Mouse (Mus musculus): ENCODE data around the gene Ankrd28. TPM values are rescaled to one million over a fixed set of nuclear protein-coding genes. Genes with fewer than 3 reads are reported as not detected.

Gene Ankrd28
- polyA plus RNA-seq, 1 experiment from 2014 or later = 7.5 TPM

DNA sequence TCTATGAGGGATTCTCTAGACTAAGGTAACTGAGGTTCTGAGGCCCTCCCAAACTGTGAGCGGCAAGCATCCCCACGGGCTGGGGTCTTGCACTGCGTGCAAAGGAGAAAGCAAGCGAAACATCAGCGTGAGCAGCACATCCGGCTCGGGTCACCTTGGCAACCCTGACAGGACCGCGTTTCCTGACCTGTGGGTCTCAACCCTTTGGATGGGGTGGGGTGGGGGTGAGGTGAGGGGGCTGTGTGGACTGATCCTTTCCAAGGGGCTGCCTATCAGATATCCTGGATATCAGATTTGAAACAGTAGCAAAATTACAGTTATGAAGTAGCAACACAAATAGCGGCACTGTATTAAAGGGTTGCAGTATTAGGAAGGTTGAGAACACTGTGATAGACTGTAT lies 31.5 kb downstream of the Ankrd28 start:
- Histone ChIP-seq H3K4me2 (replicated peaks; ENCODE audit: low read depth, low read length) (no peak overlapping the region), H3K4me3 (ENCODE audit: low read length) (no peak overlapping the region), H3K9me3 (ENCODE audit: low read length) (no peaks in the 10 kb centered on the region), H3K27me3 (ENCODE audit: insufficient read depth, low read length) (no peaks in the 10 kb centered on the region), H3K4me1 (ENCODE audit: insufficient read depth, low read length) (peaks cover 4% of the 10 kb centered on the region; the same call in 1 of the 2 replicates), H3K9ac (replicated peaks; ENCODE audit: low read length) (no peak overlapping the region), H3K36me3 (ENCODE audit: insufficient read depth, low read length) (no peaks in the 10 kb centered on the region), H3K27ac (ENCODE audit: low read length) (no peak overlapping the region)
- WGBS = 53% methylated on average over 10 of the region's 10 CpGs
- ATAC-seq (ENCODE audit: low FRiP score, low TSS enrichment) = no peak

DNA sequence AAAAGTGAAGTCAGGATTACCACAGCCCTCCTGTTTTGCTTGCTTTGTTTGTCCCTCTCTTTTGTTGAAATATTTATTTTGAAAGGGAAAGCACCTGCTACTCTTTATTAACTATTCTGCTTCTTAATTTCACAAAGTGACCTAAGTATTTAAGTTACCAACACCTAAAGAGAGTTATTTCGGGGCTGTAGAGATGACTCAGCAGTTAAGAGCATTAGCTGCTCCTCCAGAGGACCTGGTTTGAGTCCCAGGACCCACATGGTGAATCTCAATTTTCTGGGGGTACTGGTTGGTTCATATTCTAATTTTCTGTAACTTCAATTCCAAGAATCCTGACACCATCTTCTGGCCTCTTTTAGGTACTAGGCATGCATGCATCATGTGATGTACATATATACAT lies 34.9 kb downstream of the Ankrd28 start:
- no peak for ATAC-seq (ENCODE audit: low FRiP score, low TSS enrichment)
- H3K9me3 ChIP-seq (ENCODE audit: low read length) = no peaks in the 10 kb centered on the region
- 49% methylated on average over 1 of the region's 1 CpGs for WGBS

DNA sequence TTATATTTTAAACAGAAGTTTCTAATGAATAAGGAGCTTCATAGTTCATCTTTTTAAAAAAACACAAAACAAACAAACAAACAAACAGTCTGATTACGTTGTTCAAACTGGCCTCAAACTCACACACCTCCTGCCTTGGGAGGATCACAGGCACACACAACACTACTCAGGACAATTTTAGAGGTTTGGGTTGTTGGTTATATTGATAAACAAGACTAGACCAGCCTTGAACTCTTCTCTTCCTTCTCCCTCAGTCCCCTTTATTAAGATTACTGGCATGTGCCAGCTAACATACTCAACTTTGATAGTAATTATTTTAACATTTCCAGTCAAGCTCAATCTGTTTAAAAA lies 35.7 kb downstream of the Ankrd28 start:
- WGBS = 23% methylated on average over 1 of the region's 1 CpGs
- H3K36me3 ChIP-seq (ENCODE audit: insufficient read depth, low read length) = no peaks in the 10 kb centered on the region
- H3K9ac ChIP-seq (replicated peaks; ENCODE audit: low read length) = no peak overlapping the region
- ATAC-seq (ENCODE audit: low FRiP score, low TSS enrichment) = no peak
- H3K27me3 ChIP-seq (ENCODE audit: insufficient read depth, low read length) = no peaks in the 10 kb centered on the region
- peaks cover 4% of the 10 kb centered on the region; the same call in 1 of the 2 replicates for H3K4me1 ChIP-seq (ENCODE audit: insufficient read depth, low read length)
- H3K9me3 ChIP-seq (ENCODE audit: low read length) = no peaks in the 10 kb centered on the region
- H3K4me2 ChIP-seq (replicated peaks; ENCODE audit: low read depth, low read length) = no peak overlapping the region
- no peak overlapping the region for H3K27ac ChIP-seq (ENCODE audit: low read length)
- no peak overlapping the region for H3K4me3 ChIP-seq (ENCODE audit: low read length)

More for the DNA sequence above, 34.9 kb downstream of the Ankrd28 start:
- H3K4me1 ChIP-seq (ENCODE audit: insufficient read depth, low read length) = peaks cover 4% of the 10 kb centered on the region; the same call in 1 of the 2 replicates
- no peak overlapping the region for H3K4me2 ChIP-seq (replicated peaks; ENCODE audit: low read depth, low read length)
- H3K27ac ChIP-seq (ENCODE audit: low read length) = no peak overlapping the region
- no peaks in the 10 kb centered on the region for H3K27me3 ChIP-seq (ENCODE audit: insufficient read depth, low read length)
- no peak overlapping the region for H3K4me3 ChIP-seq (ENCODE audit: low read length)
- no peaks in the 10 kb centered on the region for H3K36me3 ChIP-seq (ENCODE audit: insufficient read depth, low read length)
- no peak overlapping the region for H3K9ac ChIP-seq (replicated peaks; ENCODE audit: low read length)

DNA sequence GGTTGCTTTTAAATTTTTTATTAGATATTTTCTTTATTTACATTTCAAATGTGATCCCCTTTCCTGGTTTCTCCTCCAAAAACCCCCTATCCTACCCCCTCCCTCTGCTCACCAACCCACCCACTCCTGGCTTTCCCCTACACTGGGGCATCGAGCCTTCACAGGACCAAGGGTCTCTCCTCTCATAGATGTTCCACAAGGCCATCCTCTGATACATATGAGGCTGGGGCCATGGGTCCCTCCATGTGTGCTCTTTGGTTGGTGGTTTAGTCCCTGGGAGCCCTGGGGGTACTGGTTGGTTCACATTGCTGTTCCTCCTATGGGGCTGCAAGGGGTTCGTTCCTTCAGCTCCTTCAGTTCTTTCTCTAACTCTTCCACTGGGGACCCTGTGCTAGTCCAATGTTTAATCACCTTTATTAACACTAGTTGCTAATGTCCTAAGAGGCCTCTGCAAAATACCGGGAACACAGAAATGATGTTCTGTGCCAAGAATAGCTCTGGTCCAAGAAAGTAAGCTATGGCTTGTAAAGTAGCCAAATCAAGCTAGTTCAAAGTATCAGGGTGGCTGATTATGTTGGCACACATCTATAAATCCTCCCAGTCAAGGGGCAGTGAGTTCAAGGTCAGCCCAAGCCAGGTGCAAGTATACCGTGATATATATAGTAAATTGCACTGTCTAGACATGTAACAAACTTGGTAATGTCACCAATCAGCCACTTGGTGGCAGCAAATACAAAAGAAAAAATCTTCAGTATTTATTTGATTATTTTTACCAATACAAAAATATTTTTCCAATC lies 36.3 kb downstream of the Ankrd28 start:
- H3K4me2 ChIP-seq (replicated peaks; ENCODE audit: low read depth, low read length) = no peak overlapping the region
- no peak overlapping the region for H3K27ac ChIP-seq (ENCODE audit: low read length)
- H3K9ac ChIP-seq (replicated peaks; ENCODE audit: low read length) = no peak overlapping the region
- WGBS = 62% methylated on average over 4 of the region's 4 CpGs
- H3K27me3 ChIP-seq (ENCODE audit: insufficient read depth, low read length) = no peaks in the 10 kb centered on the region
- no peak overlapping the region for H3K4me3 ChIP-seq (ENCODE audit: low read length)
- no peaks in the 10 kb centered on the region for H3K9me3 ChIP-seq (ENCODE audit: low read length)
- ATAC-seq (ENCODE audit: low FRiP score, low TSS enrichment) = peak; percentile 78; the same call in 1 of the 2 replicates
- H3K36me3 ChIP-seq (ENCODE audit: insufficient read depth, low read length) = no peaks in the 10 kb centered on the region
- H3K4me1 ChIP-seq (ENCODE audit: insufficient read depth, low read length) = peaks cover 4% of the 10 kb centered on the region; the same call in 1 of the 2 replicates

DNA sequence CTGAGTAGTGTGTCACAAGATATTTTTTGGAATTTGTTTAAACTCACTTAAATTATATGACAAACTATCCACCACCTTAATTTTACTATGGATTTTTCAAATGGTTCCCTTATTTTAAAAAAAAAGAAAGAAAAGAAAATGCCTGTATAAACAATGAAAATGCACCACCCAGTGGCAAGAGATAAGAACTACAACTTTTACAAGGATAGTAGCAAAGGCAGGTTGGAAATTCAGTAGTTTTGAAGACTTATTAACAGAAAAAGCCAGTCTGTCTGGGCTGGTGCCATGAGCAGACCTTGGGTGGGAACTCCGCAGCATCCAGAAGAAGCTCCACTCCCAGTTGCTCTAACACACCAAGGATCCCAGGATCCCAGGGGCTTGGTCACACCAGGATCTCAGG lies 39.7 kb downstream of the Ankrd28 start:
- no peak overlapping the region for H3K4me3 ChIP-seq (ENCODE audit: low read length)
- H3K27ac ChIP-seq (ENCODE audit: low read length) = no peak overlapping the region
- H3K36me3 ChIP-seq (ENCODE audit: insufficient read depth, low read length) = no peaks in the 10 kb centered on the region
- H3K4me1 ChIP-seq (ENCODE audit: insufficient read depth, low read length) = 0 out of 2 replicates have a peak, but pooled peaks cover 4% of the 10 kb centered on the region
- H3K4me2 ChIP-seq (replicated peaks; ENCODE audit: low read depth, low read length) = no peak overlapping the region
- WGBS = 57% methylated on average over 1 of the region's 1 CpGs
- ATAC-seq (ENCODE audit: low FRiP score, low TSS enrichment) = no peak
- no peaks in the 10 kb centered on the region for H3K9me3 ChIP-seq (ENCODE audit: low read length)
- H3K9ac ChIP-seq (replicated peaks; ENCODE audit: low read length) = no peak overlapping the region
- H3K27me3 ChIP-seq (ENCODE audit: insufficient read depth, low read length) = no peaks in the 10 kb centered on the region

DNA sequence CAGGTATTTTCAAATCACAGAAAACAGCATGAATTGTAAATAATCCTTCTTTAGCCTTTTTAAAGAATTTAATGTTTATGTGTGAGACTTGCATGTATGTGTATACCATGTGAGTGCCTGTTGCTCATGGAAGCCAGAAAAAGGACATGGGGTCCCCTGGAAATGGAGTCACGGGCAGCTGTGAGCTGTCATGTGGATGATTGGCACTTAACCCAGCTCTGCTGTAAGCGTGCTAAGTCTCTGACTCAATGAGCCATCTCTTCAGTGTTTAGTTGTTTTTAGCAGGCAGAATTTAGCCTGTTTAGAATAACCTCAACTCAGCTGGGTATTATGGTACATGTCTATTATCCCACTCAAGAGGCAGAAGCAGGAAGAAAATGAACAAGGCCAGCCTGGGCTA lies 43.5 kb downstream of the Ankrd28 start:
- no peak overlapping the region for H3K4me3 ChIP-seq (ENCODE audit: low read length)
- no peaks in the 10 kb centered on the region for H3K9me3 ChIP-seq (ENCODE audit: low read length)
- peaks cover 7% of the 10 kb centered on the region; the same call in 1 of the 2 replicates for H3K4me1 ChIP-seq (ENCODE audit: insufficient read depth, low read length)
- no peak overlapping the region for H3K4me2 ChIP-seq (replicated peaks; ENCODE audit: low read depth, low read length)
- ATAC-seq (ENCODE audit: low FRiP score, low TSS enrichment) = no peak
- no peaks in the 10 kb centered on the region for H3K36me3 ChIP-seq (ENCODE audit: insufficient read depth, low read length)
- H3K27ac ChIP-seq (ENCODE audit: low read length) = no peak overlapping the region
- no peak overlapping the region for H3K9ac ChIP-seq (replicated peaks; ENCODE audit: low read length)
- no peaks in the 10 kb centered on the region for H3K27me3 ChIP-seq (ENCODE audit: insufficient read depth, low read length)
- WGBS = 48% methylated on average over 2 of the region's 2 CpGs

DNA sequence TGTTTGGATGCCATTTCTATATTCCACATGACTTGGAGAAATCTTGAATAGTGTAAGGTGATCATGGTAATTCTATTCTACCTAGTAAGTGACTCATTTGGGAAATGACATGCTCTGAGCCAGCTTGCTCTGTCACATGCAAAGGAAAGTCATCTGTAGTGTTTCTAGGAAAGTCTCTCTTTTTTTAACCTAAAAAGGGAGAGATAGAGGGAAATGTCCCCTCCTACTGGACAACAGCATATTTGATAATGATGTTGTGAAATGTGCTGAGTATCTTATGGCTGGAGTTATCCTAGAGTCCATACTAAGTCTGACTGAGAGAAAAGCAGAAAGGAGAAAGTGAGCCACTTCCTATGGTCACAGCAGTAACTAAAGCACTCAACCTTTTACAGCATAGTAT lies 44.8 kb downstream of the Ankrd28 start:
- ATAC-seq (ENCODE audit: low FRiP score, low TSS enrichment) = no peak
- Histone ChIP-seq H3K4me2 (replicated peaks; ENCODE audit: low read depth, low read length) (no peak overlapping the region), H3K9ac (replicated peaks; ENCODE audit: low read length) (no peak overlapping the region), H3K27me3 (ENCODE audit: insufficient read depth, low read length) (no peaks in the 10 kb centered on the region), H3K36me3 (ENCODE audit: insufficient read depth, low read length) (no peaks in the 10 kb centered on the region), H3K4me1 (ENCODE audit: insufficient read depth, low read length) (peaks cover 19% of the 10 kb centered on the region), H3K9me3 (ENCODE audit: low read length) (no peaks in the 10 kb centered on the region), H3K27ac (ENCODE audit: low read length) (no peak overlapping the region), H3K4me3 (ENCODE audit: low read length) (no peak overlapping the region)

DNA sequence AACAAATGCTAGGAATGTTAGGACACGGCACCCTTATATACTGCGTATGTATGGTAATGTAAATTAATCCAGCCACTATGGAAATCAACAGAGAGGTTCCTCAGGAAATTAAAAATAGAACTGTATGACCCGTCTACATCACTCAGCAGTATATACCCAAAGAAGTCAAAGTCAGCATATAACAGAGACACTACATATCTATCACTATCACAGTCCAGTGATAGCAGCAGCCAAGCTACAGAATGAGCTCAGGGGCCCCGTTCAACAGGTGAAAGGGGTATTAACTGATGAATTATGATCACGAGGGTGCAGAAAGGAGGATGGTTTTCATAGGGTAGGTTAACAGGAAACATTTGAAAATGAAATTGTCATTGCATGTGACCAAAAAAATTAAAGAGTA lies 45.5 kb downstream of the Ankrd28 start:
- Histone ChIP-seq H3K4me3 (ENCODE audit: low read length) (no peak overlapping the region), H3K9me3 (ENCODE audit: low read length) (no peaks in the 10 kb centered on the region), H3K36me3 (ENCODE audit: insufficient read depth, low read length) (no peaks in the 10 kb centered on the region), H3K4me2 (replicated peaks; ENCODE audit: low read depth, low read length) (no peak overlapping the region), H3K4me1 (ENCODE audit: insufficient read depth, low read length) (peaks cover 22% of the 10 kb centered on the region), H3K9ac (replicated peaks; ENCODE audit: low read length) (no peak overlapping the region), H3K27me3 (ENCODE audit: insufficient read depth, low read length) (no peaks in the 10 kb centered on the region), H3K27ac (ENCODE audit: low read length) (no peak overlapping the region)
- WGBS = 89% methylated on average over 5 of the region's 5 CpGs
- ATAC-seq (ENCODE audit: low FRiP score, low TSS enrichment) = no peak

DNA sequence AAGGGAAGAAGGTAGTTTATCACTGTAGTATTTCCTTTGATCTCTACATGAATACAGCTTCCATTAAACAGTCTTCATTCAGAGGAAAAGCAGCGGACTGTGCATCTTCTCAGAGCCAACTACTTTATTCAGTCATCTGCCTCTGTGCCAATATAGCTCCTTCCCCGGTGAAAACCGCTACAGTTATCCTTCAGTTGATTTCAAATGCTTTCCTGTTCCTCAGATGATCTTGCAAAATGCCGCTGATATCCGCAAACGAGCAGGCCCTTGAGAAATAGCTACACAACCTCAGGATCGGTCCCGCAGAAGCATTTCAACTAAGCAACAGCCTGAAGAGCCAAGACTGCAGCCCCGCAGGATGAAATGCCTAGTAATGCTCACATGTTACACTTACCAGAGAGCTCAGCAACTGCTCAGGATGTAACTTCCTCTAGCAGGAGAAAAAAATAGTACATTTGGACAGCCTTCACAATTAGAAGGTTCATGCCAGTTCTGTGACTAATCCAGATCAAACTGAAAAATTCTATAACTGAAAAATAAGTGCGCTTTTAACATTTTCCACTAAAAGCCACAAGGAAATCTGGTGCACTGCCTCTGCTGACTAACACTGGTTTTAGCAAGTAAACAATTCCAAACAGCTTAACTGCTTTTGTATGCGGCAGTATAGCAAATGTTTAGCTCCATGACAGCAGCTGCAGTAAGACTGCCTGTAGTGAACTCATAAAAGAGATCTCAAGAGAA lies 49.0 kb downstream of the Ankrd28 start:
- Histone ChIP-seq H3K27ac (ENCODE audit: low read length) (peak overlapping the region; percentile 31), H3K4me3 (ENCODE audit: low read length) (peak overlapping the region; percentile 7), H3K27me3 (ENCODE audit: insufficient read depth, low read length) (no peaks in the 10 kb centered on the region), H3K36me3 (ENCODE audit: insufficient read depth, low read length) (no peaks in the 10 kb centered on the region), H3K9ac (replicated peaks; ENCODE audit: low read length) (0 out of 2 replicates have a peak overlapping the region, but pooled peaks have one; percentile 10), H3K9me3 (ENCODE audit: low read length) (no peaks in the 10 kb centered on the region), H3K4me2 (replicated peaks; ENCODE audit: low read depth, low read length) (peak overlapping the region; percentile 39), H3K4me1 (ENCODE audit: insufficient read depth, low read length) (peaks cover 18% of the 10 kb centered on the region)
- 29% methylated on average over 11 of the region's 11 CpGs for WGBS
- ATAC-seq (ENCODE audit: low FRiP score, low TSS enrichment) = no peak

Data from kidney, embryonic 16.5 days (tissue).